Comparison of ENCODE assay signal across 11 mouse cellular contexts in genomic region chr12:33345773-33346435, GRCm38 (mm10). TPM values are rescaled to one million over a fixed set of nuclear protein-coding genes. Genes with fewer than 3 reads are reported as not detected.
DNase-seq lines count a peak whose midpoint lies in the region; ATAC-seq and TF ChIP-seq lines count a peak whose summit lies in the region.
"Had no signal": no experiment of that assay in that cellular context is flagged by ENCODE, and none has a peak within 500 bp of the region (broad histone marks: within the 10 kb centered on the region; RNA-seq: fewer than 3 reads in every experiment).

No protein-coding gene starts in this region.

- WGBS in embryonic facial prominence, embryonic 12.5 days, result 15% methylated on average over 23 of the region's 23 CpGs
- 17% methylated on average over 23 of the region's 23 CpGs for WGBS in limb, embryonic 13.5 days

- peaks cover 15% of the 10 kb centered on the region for H3K9me3 ChIP-seq in E14TG2a.4 (ENCODE audit: low read length)
- H3K9me3 ChIP-seq in embryonic facial prominence, embryonic 12.5 days, result no peaks in the 10 kb centered on the region
- no peaks in the 10 kb centered on the region for H3K9me3 ChIP-seq in limb, embryonic 13.5 days

- no peak for TF ChIP-seq CTCF in E14TG2a.4 (conservative IDR thresholded peaks at IDR 0.05; ENCODE audit: low read length)

- H3K9ac ChIP-seq in embryonic facial prominence, embryonic 12.5 days, result no peak overlapping the region
- peak overlapping the region; percentile 21 for H3K9ac ChIP-seq in limb, embryonic 13.5 days
- H3K9ac ChIP-seq: liver, embryonic 12.5 days had no signal

- peak overlapping the region; percentile 73 for H3K4me3 ChIP-seq in E14TG2a.4 (replicated peaks; ENCODE audit: low read length)
- H3K4me3 ChIP-seq in embryonic facial prominence, embryonic 12.5 days, result no peak overlapping the region
- peak overlapping the region; percentile 22 for H3K4me3 ChIP-seq in limb, embryonic 13.5 days
- H3K4me3 ChIP-seq: liver, embryonic 12.5 days had no signal

- peaks cover 41% of the 10 kb centered on the region for H3K4me1 ChIP-seq in E14TG2a.4 (replicated peaks; ENCODE audit: low read depth, low read length)
- H3K4me1 ChIP-seq in embryonic facial prominence, embryonic 12.5 days, result peaks cover 17% of the 10 kb centered on the region
- H3K4me1 ChIP-seq in limb, embryonic 13.5 days, result peaks cover 37% of the 10 kb centered on the region

- peaks cover 10% of the 10 kb centered on the region; the same call in 1 of the 2 replicates for H3K36me3 ChIP-seq in E14TG2a.4 (ENCODE audit: insufficient read depth, low read length)
- 0 out of 2 replicates have a peak, but pooled peaks cover 3% of the 10 kb centered on the region for H3K36me3 ChIP-seq in embryonic facial prominence, embryonic 12.5 days
- peaks cover 22% of the 10 kb centered on the region for H3K36me3 ChIP-seq in limb, embryonic 13.5 days

- H3K27ac ChIP-seq in embryonic facial prominence, embryonic 12.5 days, result 0 out of 2 replicates have a peak overlapping the region, but pooled peaks have one; percentile 36
- peak overlapping the region; percentile 11; the same call in 1 of the 2 replicates for H3K27ac ChIP-seq in limb, embryonic 13.5 days
- H3K27ac ChIP-seq: liver, embryonic 12.5 days had no signal

- H3K4me2 ChIP-seq in embryonic facial prominence, embryonic 12.5 days (replicated peaks), result peak overlapping the region; percentile 48
- H3K4me2 ChIP-seq in limb, embryonic 13.5 days (replicated peaks), result peak overlapping the region; percentile 60

- ATAC-seq in frontal cortex, adult (ENCODE audit: low TSS enrichment), result peak; percentile 12; the same call in 1 of the 2 replicates
- 0 out of 2 replicates have a peak, but pooled peaks have one; percentile 43 for ATAC-seq in embryonic facial prominence, embryonic 12.5 days (ENCODE audit: insufficient number of reproducible peaks, insufficient read depth, low FRiP score, low TSS enrichment)
- ATAC-seq in limb, embryonic 13.5 days (ENCODE audit: low FRiP score, low read depth), result peak; percentile 68
- ATAC-seq: liver, embryonic 12.5 days had no signal

- H3K27me3 ChIP-seq in E14TG2a.4 (ENCODE audit: insufficient read depth, low read length), result peaks cover 44% of the 10 kb centered on the region
- peaks cover 10% of the 10 kb centered on the region for H3K27me3 ChIP-seq in embryonic facial prominence, embryonic 12.5 days
- H3K27me3 ChIP-seq in limb, embryonic 13.5 days, result peaks cover 14% of the 10 kb centered on the region
- H3K27me3 ChIP-seq: liver, embryonic 12.5 days had no signal

- no peak for DNase-seq in frontal cortex, adult 2 months (ENCODE audit: extremely low spot score in 1 of 2, low spot score in 1 of 2)
- DNase-seq in cerebellum, adult 18-20 months, result no peak
- DNase-seq in layer of hippocampus, postnatal 25 days (ENCODE audit: extremely low spot score in 1 of 2, low spot score in 1 of 2), result no peak
- DNase-seq in lung, postnatal 25 days (ENCODE audit: low spot score), result no peak
- DNase-seq: kidney, adult 11 months had no signal

RNA-seq across cellular contexts. Expression of gene Efcab10, which starts 48.8 kb away (rescaled TPM):
- polyA plus RNA-seq in frontal cortex, adult 2 months (2012; rRNA removed), result 2.4 and 2.7 TPM in 2 replicates
- polyA plus RNA-seq in embryonic facial prominence, embryonic 12.5 days (2016; fragmentation: Nextera tagmentation; extraction: Ambion mirVana), result 0.42 TPM in 1 of 2 replicates, not detected in the other
- 0.31 TPM in 2 replicates for polyA plus RNA-seq in limb, embryonic 13.5 days (2015; fragmentation: Nextera tagmentation; extraction: Ambion mirVana)
- total RNA-seq in layer of hippocampus, postnatal 25 days (2021), result 1 to 10 TPM; 2.2 to 3.2 TPM
- total RNA-seq: megakaryocyte, adult 5-6 weeks had no signal
- polyA plus RNA-seq: liver, embryonic 12.5 days had no signal

Comparison
In these comparisons a context has a peak if more than half of its experiments do, and no peak if none do; other contexts are left out.
1. ATAC-seq: peak in every context shown above with its lines; median percentile 68 in limb, embryonic 13.5 days; 43 in embryonic facial prominence, embryonic 12.5 days; 12 in frontal cortex, adult.